Mouse (Mus musculus) left cerebral cortex, adult 6 months (tissue): Measurements from ENCODE around the gene Vmn1r209. TPM values are rescaled to one million over a fixed set of nuclear protein-coding genes. Genes with fewer than 3 reads are reported as not detected.

Experiments
- long read RNA-seq, 2 experiments: library from polyadenylated mRNA; unstranded; transcript quantifications; one replicate each; pipeline ENCODE4 v2.0.0; 2019 to 2020
- polyA plus RNA-seq: library from polyadenylated mRNA; unstranded; fragments of <200 nt; fragmentation: Nextera tagmentation; gene quantifications from 2 replicates; pipeline ENCODE4 v1.2.3, GENCODE M21; 2021

Vmn1r209 gene
- not detected in 2 replicates for polyA plus RNA-seq
- long read RNA-seq, experiment 1 = 0 reads
- long read RNA-seq, experiment 2 = 0 reads

DNA sequence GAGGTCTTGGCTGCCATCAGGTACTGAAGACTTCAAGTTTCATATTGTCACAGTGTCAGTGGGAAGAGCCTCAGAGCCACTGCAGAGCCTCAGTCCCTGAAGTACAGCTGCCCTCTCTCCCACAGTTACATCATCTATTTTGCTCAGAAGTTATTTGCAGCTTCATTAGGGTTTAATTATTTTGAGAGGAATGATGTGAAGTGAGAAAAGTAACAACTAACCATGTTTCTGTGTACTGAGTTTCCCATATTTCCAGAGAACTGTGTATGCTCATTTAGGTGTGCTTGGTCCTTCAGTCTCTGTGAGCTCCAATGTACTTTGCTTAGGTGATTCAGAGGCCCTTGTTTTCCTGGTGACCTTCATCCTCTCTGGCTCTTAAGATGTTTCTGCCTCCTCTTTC lies at the start of gene Vmn1r209:
Gene Vmn1r209, minus strand, starts transcription at position 101 of the 400 bp plus-strand sequence.

DNA sequence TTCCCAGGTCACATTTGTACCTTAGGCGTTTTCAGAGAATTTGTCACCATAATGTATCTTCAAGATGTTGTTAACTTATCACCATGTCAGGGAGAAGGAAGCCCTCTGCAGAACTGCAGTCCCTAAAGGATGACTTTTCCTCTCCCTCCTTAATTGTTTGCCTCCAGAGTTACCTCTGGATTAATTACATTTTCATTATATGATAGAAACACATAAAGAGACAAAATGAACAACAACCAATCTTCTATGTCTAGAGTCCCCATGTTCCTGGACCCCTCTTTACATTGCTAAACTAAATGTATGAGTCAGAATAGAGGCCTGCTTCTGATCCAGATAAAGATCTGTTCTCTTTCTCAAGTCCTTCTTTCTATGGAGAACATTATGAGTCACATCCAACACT lies 48.0 kb upstream of the Vmn1r209 start, which contains the start of gene Vmn1r211:
Gene Vmn1r211, minus strand, starts transcription at position 101 of the 400 bp plus-strand sequence.

GRCm38 (mm10) chr13:22831248-22831647 lies 21.8 kb upstream of the Vmn1r209 start, which contains the start of gene Vmn1r210:
Gene Vmn1r210, minus strand, starts transcription at chr13:22831348.

DNA sequence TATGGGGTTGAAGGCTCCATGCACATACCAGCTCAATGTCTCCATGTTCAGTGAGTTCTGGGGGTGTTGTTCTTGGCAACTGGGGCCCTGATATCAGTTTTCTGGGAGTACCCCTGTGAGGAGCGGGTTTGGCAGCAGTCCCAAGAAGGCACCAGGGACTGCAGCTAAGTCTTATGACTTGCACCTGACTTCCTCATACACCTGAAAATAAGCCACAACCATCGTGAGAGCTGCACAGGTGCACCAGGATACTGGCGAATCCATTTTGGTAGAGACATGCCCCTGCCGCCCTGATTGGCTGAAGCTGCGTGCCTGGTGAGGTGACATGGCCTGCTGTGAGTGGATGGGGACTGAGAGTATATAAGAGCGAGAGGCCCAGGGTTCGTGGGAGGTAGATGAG lies 32.2 kb downstream of the Vmn1r209 start, which contains the start of gene Vmn1r208:
Gene Vmn1r208, minus strand, starts transcription at position 101 of the 400 bp plus-strand sequence.

Other genes starting within 250 kb of the Vmn1r209 start
- not detected in 2 replicates for gene Vmn1r205, start 216.7 kb downstream of the Vmn1r209 start, polyA plus RNA-seq
- 0.05 TPM in 1 of 2 replicates, not detected in the other for gene Vmn1r206, start 185.4 kb downstream of the Vmn1r209 start, polyA plus RNA-seq
- not detected in 2 replicates for gene Vmn1r207-ps, start 80.1 kb downstream of the Vmn1r209 start, polyA plus RNA-seq
- gene Vmn1r208, start 32.3 kb downstream of the Vmn1r209 start, polyA plus RNA-seq = not detected in 2 replicates
- gene Vmn1r210, start 21.7 kb upstream of the Vmn1r209 start, polyA plus RNA-seq = not detected in 2 replicates
- not detected in 2 replicates for gene Vmn1r211, start 47.9 kb upstream of the Vmn1r209 start, polyA plus RNA-seq
- not detected in 2 replicates for gene Vmn1r212, start 74.5 kb upstream of the Vmn1r209 start, polyA plus RNA-seq
- not detected in 2 replicates for gene Vmn1r213, start 198.0 kb upstream of the Vmn1r209 start, polyA plus RNA-seq
- not detected in 2 replicates for gene Vmn1r214, start 220.7 kb upstream of the Vmn1r209 start, polyA plus RNA-seq